Mouse (Mus musculus): ENCODE results near the gene 1700088E04Rik. TPM values are rescaled to one million over a fixed set of nuclear protein-coding genes. Genes with fewer than 3 reads are reported as not detected.

Gene 1700088E04Rik
- polyA plus RNA-seq, 1 experiment from 2014 or later, result 30.4 TPM

GRCm38 (mm10) chr15:79100391-79100790 is 40.7 kb downstream of the 1700088E04Rik start:
- DNase-seq (ENCODE audit: low spot score) (no peak), ATAC-seq (no peak)
- H3K9me3 ChIP-seq (ENCODE audit: low read length), result no peaks in the 10 kb centered on the region
- H3K4me2 ChIP-seq (replicated peaks; ENCODE audit: low read depth, low read length), result no peak overlapping the region
- no peaks in the 10 kb centered on the region for H3K27me3 ChIP-seq (replicated peaks; ENCODE audit: insufficient read depth, low read length)
- no peak overlapping the region for H3K4me3 ChIP-seq (ENCODE audit: low read depth, low read length)
- 81% methylated on average over 4 of the region's 4 CpGs for WGBS
- no peak overlapping the region for H3K9ac ChIP-seq (replicated peaks; ENCODE audit: low read depth)
- H3K36me3 ChIP-seq (ENCODE audit: insufficient read depth, low read length), result no peaks in the 10 kb centered on the region
- H3K27ac ChIP-seq (ENCODE audit: low read length), result no peak overlapping the region
- TF ChIP-seq EP300 (IDR thresholded peaks at IDR 0.05), result no peak
- no peak for TF ChIP-seq CTCF (IDR thresholded peaks at IDR 0.05)
- peaks cover 19% of the 10 kb centered on the region for H3K4me1 ChIP-seq (ENCODE audit: insufficient read depth, low read depth, low read length)

- 0 out of 2 replicates have a peak, but pooled peaks have one; percentile 38 for TF ChIP-seq EP300 (IDR thresholded peaks at IDR 0.05)
- TF ChIP-seq CTCF (IDR thresholded peaks at IDR 0.05), result no peak
- H3K36me3 ChIP-seq (ENCODE audit: insufficient read depth, low read length), result no peaks in the 10 kb centered on the region
- WGBS, result 36% methylated on average over 4 of the region's 4 CpGs
- H3K4me3 ChIP-seq (ENCODE audit: low read depth, low read length), result no peak overlapping the region
- DNase-seq (ENCODE audit: low spot score) (peak; percentile 50), ATAC-seq (peak; percentile 37)
- H3K4me1 ChIP-seq (ENCODE audit: insufficient read depth, low read depth, low read length), result peaks cover 19% of the 10 kb centered on the region
- no peaks in the 10 kb centered on the region for H3K27me3 ChIP-seq (replicated peaks; ENCODE audit: insufficient read depth, low read length)
- H3K9me3 ChIP-seq (ENCODE audit: low read length), result no peaks in the 10 kb centered on the region
- H3K9ac ChIP-seq (replicated peaks; ENCODE audit: low read depth), result no peak overlapping the region
- H3K4me2 ChIP-seq (replicated peaks; ENCODE audit: low read depth, low read length), result no peak overlapping the region
- H3K27ac ChIP-seq (ENCODE audit: low read length), result peak overlapping the region; percentile 51
These were observed 41.6 kb downstream of the 1700088E04Rik start for GRCm38 (mm10) chr15:79099456-79099855.

GRCm38 (mm10) chr15:79098868-79099267 is 42.2 kb downstream of the 1700088E04Rik start:
- DNase-seq (ENCODE audit: low spot score), result peak; percentile 76
- WGBS, result 34% methylated on average over 7 of the region's 7 CpGs
- Histone ChIP-seq H3K9me3 (ENCODE audit: low read length) (no peaks in the 10 kb centered on the region), H3K27me3 (replicated peaks; ENCODE audit: insufficient read depth, low read length) (no peaks in the 10 kb centered on the region), H3K4me3 (ENCODE audit: low read depth, low read length) (no peak overlapping the region), H3K4me2 (replicated peaks; ENCODE audit: low read depth, low read length) (0 out of 2 replicates have a peak overlapping the region, but pooled peaks have one; percentile 11), H3K4me1 (ENCODE audit: insufficient read depth, low read depth, low read length) (peaks cover 19% of the 10 kb centered on the region), H3K9ac (replicated peaks; ENCODE audit: low read depth) (no peak overlapping the region), H3K36me3 (ENCODE audit: insufficient read depth, low read length) (peaks cover 5% of the 10 kb centered on the region; the same call in 1 of the 2 replicates), H3K27ac (ENCODE audit: low read length) (peak overlapping the region; percentile 51)
- ATAC-seq, result peak; percentile 76
- TF ChIP-seq EP300 (IDR thresholded peaks at IDR 0.05), result 0 out of 2 replicates have a peak, but pooled peaks have one; percentile 34
- no peak for TF ChIP-seq CTCF (IDR thresholded peaks at IDR 0.05)

GRCm38 (mm10) chr15:79098220-79098619 is 42.8 kb downstream of the 1700088E04Rik start:
- no peak overlapping the region for H3K9ac ChIP-seq (replicated peaks; ENCODE audit: low read depth)
- no peak for ATAC-seq

GRCm38 (mm10) chr15:79097611-79098025 is 43.4 kb downstream of the 1700088E04Rik start:
- WGBS, result 11% methylated on average over 6 of the region's 6 CpGs
- TF ChIP-seq CTCF (IDR thresholded peaks at IDR 0.05) (no peak), EP300 (IDR thresholded peaks at IDR 0.05) (no peak)
- H3K9me3 ChIP-seq (ENCODE audit: low read length), result no peaks in the 10 kb centered on the region
- ATAC-seq, result peak; percentile 66
- H3K4me1 ChIP-seq (ENCODE audit: insufficient read depth, low read depth, low read length), result peaks cover 19% of the 10 kb centered on the region
- no peak overlapping the region for H3K9ac ChIP-seq (replicated peaks; ENCODE audit: low read depth)
- H3K4me2 ChIP-seq (replicated peaks; ENCODE audit: low read depth, low read length), result peak overlapping the region; percentile 20; the same call in 1 of the 2 replicates
- H3K27ac ChIP-seq (ENCODE audit: low read length), result peak overlapping the region; percentile 51
- peak; percentile 62 for DNase-seq (ENCODE audit: low spot score)
- H3K4me3 ChIP-seq (ENCODE audit: low read depth, low read length), result no peak overlapping the region
- H3K27me3 ChIP-seq (replicated peaks; ENCODE audit: insufficient read depth, low read length), result no peaks in the 10 kb centered on the region
- H3K36me3 ChIP-seq (ENCODE audit: insufficient read depth, low read length), result peaks cover 11% of the 10 kb centered on the region; the same call in 1 of the 2 replicates

More at GRCm38 (mm10) chr15:79098220-79098619, 42.8 kb downstream of the 1700088E04Rik start:
- 36% methylated on average over 5 of the region's 5 CpGs for WGBS
- peak overlapping the region; percentile 51 for H3K27ac ChIP-seq (ENCODE audit: low read length)
- peak; percentile 25 for DNase-seq (ENCODE audit: low spot score)
- no peak overlapping the region for H3K4me3 ChIP-seq (ENCODE audit: low read depth, low read length)
- peaks cover 19% of the 10 kb centered on the region for H3K4me1 ChIP-seq (ENCODE audit: insufficient read depth, low read depth, low read length)
- H3K4me2 ChIP-seq (replicated peaks; ENCODE audit: low read depth, low read length), result no peak overlapping the region
- no peaks in the 10 kb centered on the region for H3K27me3 ChIP-seq (replicated peaks; ENCODE audit: insufficient read depth, low read length)
- H3K36me3 ChIP-seq (ENCODE audit: insufficient read depth, low read length), result peaks cover 8% of the 10 kb centered on the region; the same call in 1 of the 2 replicates
- TF ChIP-seq CTCF (IDR thresholded peaks at IDR 0.05), result no peak
- no peak for TF ChIP-seq EP300 (IDR thresholded peaks at IDR 0.05)
- no peaks in the 10 kb centered on the region for H3K9me3 ChIP-seq (ENCODE audit: low read length)

GRCm38 (mm10) chr15:79097135-79097534 is 43.9 kb downstream of the 1700088E04Rik start:
- Histone ChIP-seq H3K4me1 (ENCODE audit: insufficient read depth, low read depth, low read length) (peaks cover 19% of the 10 kb centered on the region), H3K4me2 (replicated peaks; ENCODE audit: low read depth, low read length) (peak overlapping the region; percentile 20; the same call in 1 of the 2 replicates)

More at GRCm38 (mm10) chr15:79097135-79097534, 43.9 kb downstream of the 1700088E04Rik start:
- Histone ChIP-seq H3K27ac (ENCODE audit: low read length) (peak overlapping the region; percentile 51), H3K9me3 (ENCODE audit: low read length) (no peaks in the 10 kb centered on the region), H3K27me3 (replicated peaks; ENCODE audit: insufficient read depth, low read length) (no peaks in the 10 kb centered on the region), H3K9ac (replicated peaks; ENCODE audit: low read depth) (no peak overlapping the region), H3K4me3 (ENCODE audit: low read depth, low read length) (no peak overlapping the region), H3K36me3 (ENCODE audit: insufficient read depth, low read length) (peaks cover 14% of the 10 kb centered on the region; the same call in 1 of the 2 replicates)
- DNase-seq (ENCODE audit: low spot score), result peak; percentile 58
- 10% methylated on average over 2 of the region's 2 CpGs for WGBS
- TF ChIP-seq CTCF (IDR thresholded peaks at IDR 0.05), result no peak
- TF ChIP-seq EP300 (IDR thresholded peaks at IDR 0.05), result no peak
- ATAC-seq, result no peak
